Mouse (Mus musculus): ENCODE measurements around the gene Tesk1. TPM values are rescaled to one million over a fixed set of nuclear protein-coding genes. Genes with fewer than 3 reads are reported as not detected.

Gene Tesk1
- polyA plus RNA-seq (2017; shearing (Covaris generic)), result 1 to 10 TPM in 1 of 3 experiments, under 1 TPM in 2; 0.29 to 1.1 (median 0.66) TPM

DNA sequence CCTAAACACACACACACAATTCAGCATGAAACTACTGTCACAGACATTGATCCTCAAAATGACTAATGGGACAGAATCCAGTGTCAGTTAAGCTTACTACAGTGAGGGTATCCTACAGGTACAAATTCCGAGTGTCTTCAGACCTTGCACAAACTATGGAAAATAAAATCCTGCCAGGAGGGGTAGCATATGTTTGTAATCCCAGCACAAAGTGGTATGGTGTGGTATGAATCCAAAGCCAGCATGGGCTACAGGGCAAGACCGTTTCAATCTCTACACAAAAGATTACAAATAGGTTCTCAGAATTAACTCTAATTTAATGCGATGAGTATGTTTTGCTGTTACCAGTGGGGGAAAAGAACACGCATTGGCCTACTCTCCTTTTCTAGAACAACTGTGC, at the start of gene Tesk1:
Gene Tesk1, plus strand, starts transcription at position 301 of the 400 bp plus-strand sequence.
- no peak for ATAC-seq

DNA sequence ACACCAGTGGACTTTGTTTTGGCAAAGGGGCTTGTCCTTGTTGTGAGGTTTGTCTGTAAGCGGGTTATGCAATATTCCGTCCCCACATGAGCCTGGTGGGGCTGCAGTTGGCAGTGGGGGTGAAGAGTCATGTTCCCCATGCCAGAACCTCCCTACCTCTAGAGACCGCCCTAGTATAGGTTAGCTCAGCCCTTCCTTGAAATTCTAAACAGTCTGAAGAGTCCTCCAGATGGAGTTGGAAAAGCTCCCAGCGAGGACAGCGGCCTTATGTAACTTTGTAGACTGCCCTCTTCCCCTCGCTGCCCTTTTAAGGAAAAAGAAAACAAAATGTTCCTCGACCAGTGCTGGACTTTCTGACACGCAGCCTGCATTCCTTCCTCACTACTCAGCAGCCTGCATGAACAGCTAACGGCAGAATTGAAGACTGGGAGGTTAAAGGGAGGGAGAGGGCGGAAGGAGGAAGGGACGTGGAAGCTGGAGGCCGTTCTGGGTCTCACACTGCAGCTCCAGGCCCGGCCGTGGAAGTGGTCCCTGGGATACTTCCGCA, 47.3 kb upstream of the Tesk1 start:
- no peak for ATAC-seq

DNA sequence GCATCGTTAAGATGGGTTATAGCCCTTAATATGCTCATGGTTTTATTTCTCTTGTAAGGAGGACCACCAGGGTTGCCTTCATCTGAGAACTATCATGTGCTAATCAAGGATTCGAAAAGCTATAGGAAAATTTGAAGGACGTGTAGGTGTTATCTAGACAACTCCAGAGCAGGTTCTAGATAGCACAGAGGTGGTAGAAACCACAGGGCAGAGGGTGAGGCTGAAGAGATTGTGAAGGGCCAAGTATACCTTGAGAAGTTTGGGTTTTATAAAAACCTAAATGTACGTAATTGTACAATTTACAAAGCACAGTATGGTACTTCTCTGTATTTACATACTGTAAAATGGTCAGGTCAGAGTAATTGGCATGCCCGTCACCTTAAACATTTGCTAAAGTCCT, 46.6 kb upstream of the Tesk1 start:
- ATAC-seq, result no peak

DNA sequence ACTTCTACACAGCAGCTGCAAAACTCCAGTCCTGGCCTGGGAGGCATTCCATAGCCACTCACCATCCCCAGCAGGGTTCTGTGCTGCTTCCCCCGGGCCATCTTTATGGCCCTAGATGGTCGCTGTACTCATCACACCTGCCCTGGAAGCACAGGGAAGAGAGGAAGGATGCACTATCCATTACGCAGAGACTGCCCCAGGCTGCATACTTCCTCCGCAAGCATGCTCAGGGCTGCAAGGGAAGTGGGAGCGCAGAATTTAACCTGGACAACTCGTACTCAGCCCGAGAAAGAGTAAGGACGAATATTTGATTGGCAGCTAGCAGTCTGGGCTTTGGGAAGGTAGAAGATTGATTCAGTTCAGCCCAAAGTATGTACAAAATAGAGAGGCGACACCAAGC, 45.9 kb upstream of the Tesk1 start:
- ATAC-seq, result no peak

DNA sequence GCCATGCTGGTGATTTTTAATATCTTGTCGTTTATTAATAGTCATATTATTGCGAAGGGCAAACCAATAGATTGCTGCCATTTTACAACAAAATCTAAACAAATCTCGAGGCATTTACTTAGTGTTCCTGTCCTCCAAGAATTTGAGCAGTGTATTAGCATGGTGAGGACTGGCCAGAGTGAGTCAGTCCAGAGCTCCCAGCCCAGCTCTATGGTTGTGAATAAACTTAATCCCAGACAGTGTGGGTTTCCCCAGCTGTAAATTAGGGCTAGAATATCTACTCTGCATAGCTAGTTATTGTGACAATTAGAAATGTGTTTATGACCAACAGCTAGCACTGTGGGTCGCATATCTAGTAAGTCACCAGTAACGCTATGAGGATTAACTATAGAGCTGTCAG, 45.4 kb upstream of the Tesk1 start:
- ATAC-seq, result no peak

DNA sequence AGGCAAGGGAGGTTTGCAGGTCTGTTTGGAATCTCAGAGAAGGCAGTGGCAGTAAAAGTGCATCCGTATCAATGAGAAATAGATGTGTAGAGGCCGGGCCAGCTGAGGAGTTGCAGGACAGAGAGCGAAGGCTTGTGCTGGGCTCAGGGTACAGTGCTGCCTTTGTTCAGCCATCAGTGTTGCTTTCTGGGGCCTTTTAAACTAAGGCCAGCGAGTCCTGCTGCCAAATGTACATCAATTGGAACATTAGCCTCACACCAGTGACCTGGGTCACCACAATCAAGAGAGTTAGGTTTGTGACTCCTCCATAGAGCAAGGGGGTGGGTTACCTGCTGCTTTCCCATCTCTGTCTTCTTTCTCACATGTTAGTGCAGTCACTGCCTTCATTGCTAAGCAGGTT, 43.7 kb upstream of the Tesk1 start:
- no peak for ATAC-seq

DNA sequence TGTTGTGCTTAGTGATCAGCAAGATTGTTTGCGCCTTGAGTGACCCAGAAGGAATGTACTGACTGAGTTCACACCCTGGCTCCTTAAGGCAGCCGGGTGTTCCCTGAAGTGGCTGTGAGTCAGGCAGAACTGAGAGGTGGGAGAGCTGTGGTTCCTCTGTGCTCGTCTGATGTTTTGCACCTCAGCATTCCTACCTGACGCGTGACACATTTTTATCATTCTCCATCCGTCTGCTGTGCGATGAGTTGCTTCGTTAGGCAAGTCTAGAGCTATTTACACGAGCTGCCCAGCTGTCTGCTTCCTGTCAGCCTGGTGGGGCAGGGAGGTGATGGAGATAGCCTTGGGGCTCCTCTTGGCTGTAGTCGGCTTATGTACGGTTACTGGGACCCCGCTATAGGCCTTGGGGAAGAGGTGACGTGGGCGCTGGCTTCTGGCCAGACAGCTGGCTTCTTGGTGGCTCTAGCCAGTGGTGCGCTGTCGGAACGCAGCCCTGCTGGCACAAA, 42.9 kb upstream of the Tesk1 start:
- no peak for ATAC-seq

DNA sequence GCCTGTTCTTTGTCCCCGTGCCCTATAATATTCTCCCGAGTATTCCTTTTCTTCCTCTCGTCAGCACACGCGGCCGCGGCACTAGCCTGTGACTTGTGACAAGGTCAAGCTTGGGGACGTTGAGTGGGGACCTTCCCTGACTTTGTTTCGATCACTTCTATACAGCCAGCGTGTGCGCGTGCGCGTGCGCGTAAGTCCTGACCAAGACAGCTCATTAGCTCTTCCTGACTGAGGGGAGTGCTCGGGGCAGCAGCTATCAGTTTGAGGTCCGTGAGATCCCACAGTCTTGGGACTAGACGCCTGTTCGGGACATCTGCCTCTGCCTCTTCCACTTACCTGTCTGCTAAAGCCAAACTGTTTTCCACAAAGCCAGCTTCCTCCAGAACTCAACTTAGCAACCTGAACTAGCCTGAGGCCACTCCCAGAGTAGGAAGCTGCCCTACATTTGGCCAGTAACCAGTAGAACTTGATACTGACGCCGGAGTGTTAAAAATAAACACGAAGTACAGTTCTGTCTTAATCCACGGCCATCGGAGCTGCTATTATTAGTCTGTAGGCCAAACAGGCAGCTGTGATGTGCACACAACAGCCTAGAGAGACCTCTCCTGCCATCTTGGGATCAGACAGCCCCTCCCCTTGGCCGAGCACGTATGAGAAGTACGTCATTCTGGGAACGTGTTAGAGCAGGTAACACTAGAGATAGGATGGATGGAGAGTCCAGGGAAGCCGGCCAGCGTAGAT, 42.2 kb upstream of the Tesk1 start:
- no peak for ATAC-seq

DNA sequence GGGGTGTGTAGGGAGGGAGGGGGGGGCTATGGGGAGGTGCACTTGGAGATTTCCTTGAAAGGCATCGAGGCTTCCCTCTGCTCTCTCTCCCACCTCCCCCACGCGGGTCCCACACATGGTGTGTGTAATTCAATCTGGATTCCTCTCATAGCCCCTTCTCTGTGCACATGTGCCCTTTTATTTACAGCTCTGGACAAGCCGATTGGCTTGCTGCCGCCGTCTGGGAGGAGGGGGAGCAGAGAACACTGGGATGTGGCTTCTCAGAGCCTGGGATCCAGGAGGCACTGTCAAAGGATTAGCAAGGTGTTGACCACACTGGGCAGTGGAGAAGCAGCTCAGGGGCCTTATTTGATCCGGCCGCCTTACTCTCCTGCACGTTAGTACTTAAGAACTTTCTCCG, 40.8 kb upstream of the Tesk1 start:
- ATAC-seq, result no peak

DNA sequence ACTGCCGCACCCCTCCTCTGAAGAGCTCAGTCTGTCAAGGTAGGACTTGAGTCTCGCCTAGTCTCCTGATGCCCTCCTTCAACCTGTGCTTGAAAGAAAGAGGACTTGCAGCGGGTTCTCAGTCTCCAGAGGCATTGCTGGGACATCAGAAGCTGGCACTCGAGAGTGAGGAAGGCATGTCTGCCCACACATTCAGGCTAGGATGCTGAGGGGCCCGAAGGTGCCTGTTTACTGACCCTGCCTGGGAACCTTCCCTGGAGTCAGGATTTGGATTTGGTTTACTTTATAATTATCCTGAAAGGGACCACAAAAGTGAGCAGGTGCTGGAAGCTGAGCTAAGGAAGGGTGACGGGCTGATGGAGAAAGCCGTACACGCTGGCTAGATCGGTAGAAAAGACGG, 40.3 kb upstream of the Tesk1 start:
- no peak for ATAC-seq

DNA sequence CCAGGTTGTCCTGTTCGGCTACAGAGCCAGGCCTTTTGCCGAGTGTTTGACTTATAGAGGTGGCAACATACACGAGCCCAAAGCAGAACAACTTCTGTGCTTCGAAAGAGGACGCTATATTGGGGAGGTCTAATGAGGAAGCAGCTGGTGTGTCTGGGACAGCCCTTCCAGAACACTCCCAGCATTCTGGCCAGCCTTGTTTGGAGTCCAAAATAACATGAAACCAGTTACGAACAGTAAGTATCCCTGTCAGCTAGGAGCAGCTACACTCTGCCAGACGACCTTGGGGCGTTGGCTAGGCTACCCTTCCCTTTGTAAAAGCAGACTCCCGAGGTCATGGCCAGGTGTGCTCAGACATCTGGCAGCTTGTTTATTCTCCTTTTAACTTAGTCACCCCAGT, 39.5 kb upstream of the Tesk1 start:
- no peak for ATAC-seq

DNA sequence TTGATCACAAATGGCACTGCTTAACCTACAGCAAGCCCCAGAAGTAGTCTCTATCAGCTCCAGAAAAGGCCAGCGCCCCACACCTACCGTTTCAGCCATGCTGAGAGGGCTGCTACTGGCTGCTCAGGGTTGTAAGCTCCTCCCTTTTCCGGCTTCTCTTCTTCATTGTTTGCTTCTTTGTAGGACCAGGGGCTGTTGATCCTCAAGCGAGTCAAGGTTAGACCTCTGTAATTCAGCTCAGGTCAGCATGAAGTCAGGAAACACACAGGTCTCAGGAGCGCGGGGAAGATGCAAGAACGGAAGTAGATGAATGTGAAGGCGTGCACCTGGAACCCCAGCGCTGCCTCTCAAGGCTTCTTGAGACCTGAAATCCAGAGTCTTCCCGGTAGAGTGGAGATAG, 37.0 kb upstream of the Tesk1 start:
- ATAC-seq, result no peak

DNA sequence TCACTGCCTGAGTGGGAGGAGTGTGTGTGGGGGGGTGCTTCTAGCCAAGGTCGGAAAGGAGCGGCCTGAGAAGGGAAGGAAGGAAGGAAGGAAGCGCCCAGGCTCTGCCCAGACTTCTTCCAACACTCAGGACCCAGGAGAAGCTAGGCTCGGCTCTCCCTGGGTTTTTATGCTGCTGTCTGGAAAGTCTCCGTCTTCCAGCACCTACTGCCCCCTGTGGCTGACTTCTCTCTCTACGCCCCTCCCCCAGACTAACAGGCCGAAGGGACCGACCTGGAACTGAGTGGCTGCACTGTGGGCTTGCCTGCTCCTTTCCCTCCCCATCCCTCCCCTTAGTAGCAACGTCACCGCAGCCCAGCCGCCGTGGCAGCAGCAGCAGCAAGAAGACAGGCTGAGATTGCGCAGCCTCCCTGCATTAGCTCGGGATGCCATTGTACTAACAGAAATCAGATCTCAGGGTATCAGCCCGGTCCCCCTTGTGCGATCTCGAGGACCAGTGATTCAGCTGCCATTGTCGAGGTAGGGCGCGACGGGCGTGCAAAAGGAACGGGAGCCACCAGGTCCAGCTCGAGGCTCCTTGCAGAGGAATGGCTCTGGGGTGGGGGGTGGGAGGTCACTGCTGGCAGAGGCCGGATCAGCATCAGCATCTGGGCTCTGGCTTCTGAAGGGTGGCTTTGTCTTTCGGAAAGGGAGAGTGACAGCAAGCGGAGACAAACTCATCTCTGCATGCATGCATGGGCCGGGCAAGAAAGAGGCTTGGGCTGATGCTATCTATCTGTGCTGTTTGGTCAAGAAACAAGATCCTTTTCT, 35.4 kb upstream of the Tesk1 start:
- no peak for ATAC-seq

DNA sequence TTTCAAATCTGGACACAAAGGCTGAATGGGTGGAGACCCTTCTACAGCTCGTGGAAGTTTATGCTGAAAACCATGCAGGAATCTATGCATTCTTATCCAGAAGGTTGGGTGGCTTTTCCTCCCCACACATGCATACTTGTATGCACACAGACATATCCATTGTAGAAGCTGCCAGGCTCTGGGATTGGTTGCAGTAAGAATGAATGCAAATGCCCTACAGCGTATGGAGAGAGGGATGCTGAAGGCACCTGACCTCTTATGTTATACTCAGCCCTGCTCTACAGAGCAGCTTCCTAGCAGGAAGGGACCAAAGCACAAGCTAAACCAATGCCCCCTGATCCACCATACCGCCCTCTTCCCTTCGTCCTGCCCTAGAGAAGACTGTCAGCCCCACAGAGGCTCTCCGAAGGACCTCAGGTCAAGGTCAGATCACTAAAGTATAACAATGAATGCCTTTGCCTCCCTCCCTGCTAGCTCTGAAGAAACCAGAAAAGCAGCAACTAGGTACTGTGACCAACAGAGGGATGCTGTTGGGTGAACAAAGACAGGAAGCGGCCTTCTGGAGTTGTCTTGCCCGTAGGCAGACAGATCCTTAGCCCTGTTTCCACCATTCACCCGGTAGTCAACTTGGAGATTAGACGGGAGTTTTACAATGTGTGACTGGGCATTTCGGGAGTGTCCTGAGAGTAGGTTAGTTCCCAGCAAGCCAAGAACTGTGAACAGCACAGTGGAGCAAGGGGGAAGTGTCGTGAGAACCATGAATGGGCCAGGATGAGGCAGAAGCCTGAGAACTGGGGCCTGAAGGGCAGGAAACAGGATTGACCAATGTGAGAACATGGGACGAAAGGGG, 34.4 kb upstream of the Tesk1 start:
- ATAC-seq, result no peak

DNA sequence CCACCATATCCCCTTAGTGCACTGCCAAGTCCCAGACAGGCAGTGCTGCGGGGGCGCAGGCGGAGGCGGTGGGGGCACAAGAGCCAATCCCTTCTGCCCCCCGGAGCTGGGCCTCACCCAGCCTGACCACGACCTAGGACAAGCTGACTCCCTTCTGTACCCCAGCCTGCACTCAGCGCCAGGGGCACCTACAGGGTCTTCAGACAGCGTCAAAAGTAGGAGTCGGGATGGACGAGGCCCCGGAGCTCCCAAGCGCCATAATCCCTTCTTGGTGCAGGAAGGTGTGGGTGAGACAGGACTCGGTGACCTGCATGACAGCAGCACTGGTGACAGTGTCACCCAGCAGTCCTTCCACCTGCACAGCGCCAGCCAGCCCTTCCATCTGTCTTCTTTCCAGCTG, 27.0 kb upstream of the Tesk1 start:
- no peak for ATAC-seq

DNA sequence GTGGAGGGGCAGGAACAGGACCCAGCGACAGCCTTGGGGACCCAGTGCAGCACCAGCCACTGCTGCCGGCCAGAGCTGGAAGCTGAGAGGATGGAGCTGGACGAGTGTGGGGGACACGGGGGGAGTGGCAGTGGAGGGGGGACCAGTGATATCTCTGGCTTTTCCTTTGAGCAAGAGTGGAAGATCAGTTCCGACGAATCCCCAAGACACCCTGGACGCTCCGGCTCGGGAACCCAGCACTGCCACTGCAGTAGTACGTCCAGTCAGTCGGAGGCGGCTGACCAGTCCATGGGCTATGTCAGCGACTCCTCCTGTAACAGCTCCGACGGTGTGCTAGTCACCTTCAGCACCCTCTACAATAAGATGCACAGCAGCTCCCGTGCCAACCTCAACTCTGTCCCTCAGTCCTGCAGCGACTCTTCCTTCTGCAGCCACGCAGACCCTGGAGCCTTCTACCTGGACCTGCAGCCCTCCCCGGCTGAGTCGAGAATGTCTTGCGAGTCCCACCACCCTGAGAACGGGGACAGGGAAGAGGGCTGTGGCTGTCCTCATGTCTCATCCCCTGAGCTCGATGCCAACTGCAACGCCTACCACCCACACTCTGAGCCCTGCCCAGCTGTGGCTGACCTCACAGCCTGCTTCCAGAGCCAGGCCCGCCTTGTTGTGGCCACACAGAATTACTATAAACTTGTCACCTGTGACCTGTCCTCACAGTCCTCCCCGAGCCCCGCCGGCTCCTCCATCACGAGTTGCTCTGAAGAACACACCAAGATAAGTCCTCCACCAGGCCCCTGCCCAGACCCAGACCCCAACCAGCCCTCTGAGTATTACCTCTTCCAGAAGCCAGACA, 26.3 kb upstream of the Tesk1 start:
- ATAC-seq, result no peak

DNA sequence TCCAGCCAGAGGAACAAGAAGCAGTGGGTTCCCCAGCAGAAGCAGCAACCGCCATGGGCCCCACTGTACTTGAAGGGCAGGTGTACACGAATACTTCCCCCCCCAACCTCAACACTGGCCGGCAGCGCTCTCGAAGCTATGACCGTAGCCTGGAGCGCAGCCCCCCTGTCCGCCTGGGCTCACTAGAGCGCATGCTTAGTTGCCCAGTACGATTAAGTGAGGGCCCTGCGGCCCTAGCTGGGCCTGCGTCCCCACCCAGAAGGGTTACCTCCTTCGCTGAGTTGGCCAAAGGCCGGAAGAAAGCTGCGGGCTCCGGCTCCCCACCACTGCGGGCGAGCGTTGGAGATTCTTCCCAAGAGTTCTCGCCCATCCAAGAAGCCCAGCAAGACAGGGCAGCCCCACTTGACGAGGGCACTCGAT, 25.7 kb upstream of the Tesk1 start:
- no peak for ATAC-seq

DNA sequence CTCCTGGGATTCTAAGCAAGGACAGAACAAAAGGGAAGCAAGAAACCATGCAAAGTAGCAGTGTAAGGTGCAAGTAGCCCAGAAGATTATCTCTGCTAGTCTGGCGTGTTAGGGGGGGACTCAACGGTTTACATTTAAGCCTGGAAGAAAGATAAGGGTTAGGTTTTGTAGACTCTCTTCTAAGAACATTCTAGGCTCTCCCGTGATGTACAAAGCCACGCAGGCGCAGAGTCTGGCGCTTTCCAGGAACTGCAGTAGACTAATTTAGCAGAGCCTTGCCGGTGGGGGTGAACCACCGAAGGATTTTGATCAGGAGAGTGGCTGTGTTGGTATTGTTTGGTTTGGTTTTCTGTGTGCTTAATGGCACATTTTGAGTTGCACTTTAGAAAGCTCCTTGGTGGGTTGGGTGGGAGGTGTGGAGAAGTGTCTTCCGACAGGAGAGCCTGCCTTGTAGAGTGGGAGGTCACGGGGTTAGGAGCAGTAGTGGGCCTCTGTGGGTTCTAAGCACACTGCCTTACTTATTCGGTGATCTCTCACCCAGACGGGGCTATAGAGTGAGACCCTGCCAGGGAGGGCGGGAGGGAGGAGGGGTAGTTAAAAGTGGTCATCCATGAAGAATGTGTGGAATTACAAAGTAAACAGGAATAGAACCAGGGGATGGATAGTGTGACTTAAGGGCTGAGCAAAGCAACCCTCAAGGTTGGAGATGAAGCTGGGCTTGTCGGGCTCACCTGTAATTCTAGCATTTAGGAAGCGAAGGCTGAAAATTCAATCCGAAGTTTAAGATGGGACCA, 24.3 kb upstream of the Tesk1 start:
- ATAC-seq, result no peak

DNA sequence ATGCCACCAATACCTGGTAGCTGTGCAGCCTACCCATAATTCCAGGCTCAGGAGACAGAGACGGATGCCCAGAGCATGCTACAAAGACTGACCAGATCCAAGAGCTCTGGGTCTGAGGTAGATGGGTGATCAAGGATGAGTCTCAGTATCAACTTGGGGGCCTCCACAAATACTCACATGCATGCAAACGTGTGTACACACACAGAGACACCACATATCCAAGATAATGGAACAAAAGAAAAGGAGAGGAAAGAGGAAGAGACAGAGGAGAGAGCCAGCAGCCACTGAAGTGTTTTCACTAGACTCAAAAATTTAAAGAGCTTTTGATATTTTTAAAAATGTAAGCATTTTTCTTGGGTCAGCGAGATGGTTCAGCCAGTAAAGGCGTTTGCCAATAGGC, 23.3 kb upstream of the Tesk1 start:
- ATAC-seq, result no peak

DNA sequence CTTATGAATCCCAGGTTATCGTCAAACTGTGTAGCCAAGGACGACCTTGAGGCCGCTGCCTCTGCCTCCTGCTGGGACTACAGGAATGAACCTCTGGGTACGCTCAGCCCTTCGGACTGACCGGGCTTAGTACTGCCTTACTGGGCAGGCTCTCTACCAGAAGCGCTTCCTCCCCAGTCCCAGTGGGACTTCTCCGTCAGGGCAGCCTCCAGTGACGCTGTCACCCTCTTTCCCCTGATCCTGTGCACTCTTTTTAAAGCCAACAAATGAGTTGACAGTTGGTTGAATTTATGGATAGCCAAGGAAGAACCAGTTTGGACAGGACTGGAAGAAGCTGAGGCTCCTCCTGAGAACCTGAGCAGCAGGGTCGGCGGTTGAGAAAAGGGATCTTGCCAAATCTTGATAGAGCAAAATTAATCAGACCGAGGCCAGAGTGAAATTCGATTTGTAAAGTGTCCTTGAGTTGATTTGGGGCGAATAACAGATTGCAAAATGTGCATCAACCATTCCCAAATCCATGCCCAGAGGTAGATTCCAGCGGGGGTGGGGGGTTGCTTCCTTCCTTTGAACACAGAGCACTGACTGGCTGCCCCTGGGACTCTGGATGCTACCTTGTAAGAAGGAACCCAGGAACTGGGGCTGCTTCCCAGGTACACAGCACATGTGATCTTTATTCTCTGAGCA, 22.6 kb upstream of the Tesk1 start:
- no peak for ATAC-seq
